ENCODE assay signal across 6 mouse cellular contexts in genomic region chr16:19996913-19997312, GRCm38 (mm10). TPM values are rescaled to one million over a fixed set of nuclear protein-coding genes. Genes with fewer than 3 reads are reported as not detected.
DNase-seq lines count a peak whose midpoint lies in the region; ATAC-seq and TF ChIP-seq lines count a peak whose summit lies in the region.
"Not testable (repeated sequence)": the region's sequence is repeated elsewhere in the genome, so short reads cannot be mapped to it uniquely, and the experiment has no call there.

No protein-coding gene starts in this region.

- not testable (repeated sequence) for H3K4me3 ChIP-seq in embryonic facial prominence, embryonic 11.5 days (ENCODE audit: low read depth, low read length); limb, embryonic 14.5 days (replicated peaks; ENCODE audit: low read length); midbrain, embryonic 14.5 days (replicated peaks; ENCODE audit: low read depth, low read length); stomach, embryonic 14.5 days (ENCODE audit: low read depth, low read length)

- H3K9ac ChIP-seq in embryonic facial prominence, embryonic 11.5 days (replicated peaks; ENCODE audit: low read length); limb, embryonic 14.5 days (ENCODE audit: low read depth, low read length, severe bottlenecking); midbrain, embryonic 14.5 days (replicated peaks; ENCODE audit: low read length); stomach, embryonic 14.5 days (replicated peaks; ENCODE audit: low read depth, low read length): not testable (repeated sequence)

- H3K4me1 ChIP-seq in embryonic facial prominence, embryonic 11.5 days (ENCODE audit: control insufficient read depth, insufficient read depth, low read length); limb, embryonic 14.5 days (ENCODE audit: control insufficient read depth, insufficient read depth, low read length); midbrain, embryonic 14.5 days (ENCODE audit: control insufficient read depth, insufficient read depth, low read length); stomach, embryonic 14.5 days (ENCODE audit: control insufficient read depth, insufficient read depth, low read length): not testable (repeated sequence)

- DNase-seq in R1 (ENCODE audit: low read depth, low spot score), result peak; percentile 43
- peak; percentile 22 for DNase-seq in brain, embryonic 14.5 days (ENCODE audit: low read depth)
- DNase-seq in embryonic facial prominence, embryonic 11.5 days (ENCODE audit: low spot score), result peak; percentile 26
- peak; percentile 24 for DNase-seq in limb, embryonic 14.5 days (ENCODE audit: low spot score)
- peak; percentile 1 for DNase-seq in midbrain, embryonic 14.5 days

- TF ChIP-seq CTCF in brain, embryonic 14.5 days (IDR thresholded peaks at IDR 0.05; ENCODE audit: borderline replicate concordance, extremely low read depth, insufficient read depth, insufficient read length), result not testable (repeated sequence)

- not testable (repeated sequence) for H3K36me3 ChIP-seq in embryonic facial prominence, embryonic 11.5 days (replicated peaks; ENCODE audit: control insufficient read depth, insufficient read depth, low read depth, low read length); limb, embryonic 14.5 days (ENCODE audit: control insufficient read depth, insufficient read depth, low read length); midbrain, embryonic 14.5 days (ENCODE audit: control insufficient read depth, insufficient read depth, low read length); stomach, embryonic 14.5 days (ENCODE audit: control insufficient read depth, insufficient read depth, low read length)

- WGBS in embryonic facial prominence, embryonic 11.5 days, result 15% methylated on average over 6 of the region's 6 CpGs
- WGBS in limb, embryonic 14.5 days, result 13% methylated on average over 6 of the region's 6 CpGs
- WGBS in midbrain, embryonic 14.5 days, result 15% methylated on average over 6 of the region's 6 CpGs
- 28% methylated on average over 6 of the region's 6 CpGs for WGBS in stomach, embryonic 14.5 days

- ATAC-seq in embryonic facial prominence, embryonic 11.5 days (replicated peaks; ENCODE audit: insufficient number of reproducible peaks, low FRiP score, low TSS enrichment, low read depth); limb, embryonic 14.5 days (ENCODE audit: low FRiP score, low read depth); midbrain, embryonic 14.5 days (ENCODE audit: low FRiP score, low TSS enrichment); stomach, embryonic 14.5 days (ENCODE audit: insufficient number of reproducible peaks, insufficient read depth, low FRiP score, low read depth): not testable (repeated sequence)

- not testable (repeated sequence) for H3K9me3 ChIP-seq in embryonic facial prominence, embryonic 11.5 days (replicated peaks; ENCODE audit: control insufficient read depth, low read length); limb, embryonic 14.5 days (ENCODE audit: control insufficient read depth, low read length); midbrain, embryonic 14.5 days (ENCODE audit: control insufficient read depth, low read length); stomach, embryonic 14.5 days (ENCODE audit: control insufficient read depth, low read depth, low read length)

- TF ChIP-seq POLR2A in brain, embryonic 14.5 days (IDR thresholded peaks at IDR 0.05; ENCODE audit: borderline replicate concordance, extremely low read depth, insufficient read depth, insufficient read length, poor library complexity, severe bottlenecking); limb, embryonic 14.5 days (IDR thresholded peaks at IDR 0.05; ENCODE audit: borderline replicate concordance, extremely low read depth, insufficient read depth, insufficient read length): not testable (repeated sequence)

- not testable (repeated sequence) for H3K27ac ChIP-seq in embryonic facial prominence, embryonic 11.5 days (replicated peaks; ENCODE audit: low read depth, low read length); limb, embryonic 14.5 days (replicated peaks; ENCODE audit: low read depth, low read length); midbrain, embryonic 14.5 days (replicated peaks; ENCODE audit: low read depth, low read length)
- peak overlapping the region; percentile 21; the same call in 1 of the 2 replicates for H3K27ac ChIP-seq in stomach, embryonic 14.5 days (ENCODE audit: low read length)

- H3K27me3 ChIP-seq in embryonic facial prominence, embryonic 11.5 days (ENCODE audit: control insufficient read depth, insufficient read depth, low read length); limb, embryonic 14.5 days (ENCODE audit: control insufficient read depth, insufficient read depth, low read length); midbrain, embryonic 14.5 days (ENCODE audit: control insufficient read depth, insufficient read depth, low read length); stomach, embryonic 14.5 days (ENCODE audit: control insufficient read depth, insufficient read depth, low read length): not testable (repeated sequence)

- H3K4me2 ChIP-seq in embryonic facial prominence, embryonic 11.5 days (ENCODE audit: low read depth, low read length); limb, embryonic 14.5 days (replicated peaks; ENCODE audit: low read depth, low read length, severe bottlenecking); midbrain, embryonic 14.5 days (ENCODE audit: low read length); stomach, embryonic 14.5 days (replicated peaks; ENCODE audit: low read depth, low read length): not testable (repeated sequence)

RNA-seq across cellular contexts. Expression of gene Klhl6, which starts 14.1 kb away (rescaled TPM):
- 2.8 and 3.8 TPM in 2 replicates for polyA plus RNA-seq in brain, embryonic 14.5 days (2012; rRNA removed)
- polyA plus RNA-seq in embryonic facial prominence, embryonic 11.5 days (2014; fragmentation: Nextera tagmentation; extraction: Ambion mirVana), result 6.8 and 9.1 TPM in 2 replicates
- 4.2 and 4.4 TPM in 2 replicates for polyA plus RNA-seq in limb, embryonic 14.5 days (2012; rRNA removed)
- 6.6 and 7.5 TPM in 2 replicates for polyA plus RNA-seq in limb, embryonic 14.5 days (2014; fragmentation: Nextera tagmentation; extraction: Ambion mirVana)
- polyA plus RNA-seq in midbrain, embryonic 14.5 days (2014; fragmentation: Nextera tagmentation; extraction: Ambion mirVana), result 2.6 and 4.4 TPM in 2 replicates
- 7.5 and 7.7 TPM in 2 replicates for polyA plus RNA-seq in stomach, embryonic 14.5 days (2014; fragmentation: Nextera tagmentation; extraction: Ambion mirVana)
